Mouse (Mus musculus): ENCODE measurements around the gene Gtpbp3. TPM values are rescaled to one million over a fixed set of nuclear protein-coding genes. Genes with fewer than 3 reads are reported as not detected.

Gtpbp3 gene
- total and polyA plus RNA-seq, 2 experiments from 2014 or later: 12.1 to 58.5 TPM

GRCm38 (mm10) chr8:71495811-71496210, 7.9 kb downstream of the Gtpbp3 start:
- TF ChIP-seq CTCF (IDR thresholded peaks at IDR 0.05; ENCODE audit: low read depth): no peak
- peak overlapping the region; percentile 38 for H3K27ac ChIP-seq
- DNase-seq (ENCODE audit: low spot score): no peak
- no peaks in the 10 kb centered on the region for H3K27me3 ChIP-seq (ENCODE audit: insufficient read depth, low read length)
- no peak overlapping the region for H3K4me2 ChIP-seq (ENCODE audit: low read depth, low read length)
- 86% methylated on average over 5 of the region's 5 CpGs for WGBS
- no peak for ATAC-seq
- H3K36me3 ChIP-seq (ENCODE audit: insufficient read depth, low read length): peaks cover 19% of the 10 kb centered on the region; the same call in 1 of the 2 replicates
- no peak overlapping the region for H3K9ac ChIP-seq (replicated peaks; ENCODE audit: low read length)
- H3K9me3 ChIP-seq (ENCODE audit: low read length): no peaks in the 10 kb centered on the region
- H3K4me1 ChIP-seq (ENCODE audit: insufficient read depth, low read length): no peaks in the 10 kb centered on the region
- H3K4me3 ChIP-seq (ENCODE audit: low read length): no peak overlapping the region

- ATAC-seq: no peak
- Histone ChIP-seq H3K4me1 (ENCODE audit: insufficient read depth, low read length) (no peaks in the 10 kb centered on the region), H3K9me3 (ENCODE audit: low read length) (no peaks in the 10 kb centered on the region), H3K27me3 (ENCODE audit: insufficient read depth, low read length) (no peaks in the 10 kb centered on the region), H3K4me3 (ENCODE audit: low read length) (no peak overlapping the region), H3K4me2 (ENCODE audit: low read depth, low read length) (no peak overlapping the region), H3K36me3 (ENCODE audit: insufficient read depth, low read length) (peaks cover 19% of the 10 kb centered on the region; the same call in 1 of the 2 replicates), H3K27ac (peak overlapping the region; percentile 4; the same call in 1 of the 2 replicates), H3K9ac (replicated peaks; ENCODE audit: low read length) (no peak overlapping the region)
- peak; percentile 39 for DNase-seq (ENCODE audit: low spot score)
- WGBS: 31% methylated on average over 11 of the region's 11 CpGs
- TF ChIP-seq CTCF (IDR thresholded peaks at IDR 0.05; ENCODE audit: low read depth): no peak
Observed at GRCm38 (mm10) chr8:71496481-71496880, 8.6 kb downstream of the Gtpbp3 start.

GRCm38 (mm10) chr8:71497077-71497645, 9.3 kb downstream of the Gtpbp3 start:
- ATAC-seq: no peak
- WGBS: 93% methylated on average over 1 of the region's 1 CpGs
- H3K27ac ChIP-seq: peak overlapping the region; percentile 4; the same call in 1 of the 2 replicates

GRCm38 (mm10) chr8:71497881-71498501, 10.1 kb downstream of the Gtpbp3 start:
- Histone ChIP-seq H3K4me1 (ENCODE audit: insufficient read depth, low read length) (no peaks in the 10 kb centered on the region), H3K4me3 (ENCODE audit: low read length) (no peak overlapping the region), H3K4me2 (ENCODE audit: low read depth, low read length) (no peak overlapping the region), H3K9me3 (ENCODE audit: low read length) (no peaks in the 10 kb centered on the region), H3K36me3 (ENCODE audit: insufficient read depth, low read length) (0 out of 2 replicates have a peak, but pooled peaks cover 6% of the 10 kb centered on the region), H3K27me3 (ENCODE audit: insufficient read depth, low read length) (no peaks in the 10 kb centered on the region), H3K9ac (replicated peaks; ENCODE audit: low read length) (no peak overlapping the region), H3K27ac (no peak overlapping the region)
- no peak for TF ChIP-seq CTCF (IDR thresholded peaks at IDR 0.05; ENCODE audit: low read depth)
- ATAC-seq (no peak), DNase-seq (ENCODE audit: low spot score) (no peak)
- 39% methylated on average over 15 of the region's 15 CpGs for WGBS

More at GRCm38 (mm10) chr8:71497077-71497645, 9.3 kb downstream of the Gtpbp3 start:
- H3K4me2 ChIP-seq (ENCODE audit: low read depth, low read length): no peak overlapping the region
- H3K27me3 ChIP-seq (ENCODE audit: insufficient read depth, low read length): no peaks in the 10 kb centered on the region
- peaks cover 14% of the 10 kb centered on the region; the same call in 1 of the 2 replicates for H3K36me3 ChIP-seq (ENCODE audit: insufficient read depth, low read length)
- no peak for TF ChIP-seq CTCF (IDR thresholded peaks at IDR 0.05; ENCODE audit: low read depth)
- H3K4me3 ChIP-seq (ENCODE audit: low read length): no peak overlapping the region
- no peak for DNase-seq (ENCODE audit: low spot score)
- H3K9ac ChIP-seq (replicated peaks; ENCODE audit: low read length): no peak overlapping the region
- no peaks in the 10 kb centered on the region for H3K9me3 ChIP-seq (ENCODE audit: low read length)
- no peaks in the 10 kb centered on the region for H3K4me1 ChIP-seq (ENCODE audit: insufficient read depth, low read length)

- Histone ChIP-seq H3K4me2 (ENCODE audit: low read depth, low read length) (no peak overlapping the region), H3K4me1 (ENCODE audit: insufficient read depth, low read length) (no peaks in the 10 kb centered on the region), H3K9ac (replicated peaks; ENCODE audit: low read length) (no peak overlapping the region), H3K27me3 (ENCODE audit: insufficient read depth, low read length) (no peaks in the 10 kb centered on the region), H3K27ac (no peak overlapping the region), H3K9me3 (ENCODE audit: low read length) (no peaks in the 10 kb centered on the region), H3K36me3 (ENCODE audit: insufficient read depth, low read length) (0 out of 2 replicates have a peak, but pooled peaks cover 1% of the 10 kb centered on the region), H3K4me3 (ENCODE audit: low read length) (no peak overlapping the region)
- no peak for TF ChIP-seq CTCF (IDR thresholded peaks at IDR 0.05; ENCODE audit: low read depth)
- DNase-seq (ENCODE audit: low spot score) (no peak), ATAC-seq (no peak)
- whole genome bisulfite sequencing: 40% methylated on average over 14 of the region's 16 CpGs
Observed at GRCm38 (mm10) chr8:71498816-71499690, 11.2 kb downstream of the Gtpbp3 start.

GRCm38 (mm10) chr8:71504349-71504748, 16.4 kb downstream of the Gtpbp3 start:
- H3K36me3 ChIP-seq (ENCODE audit: insufficient read depth, low read length): no peaks in the 10 kb centered on the region
- no peak overlapping the region for H3K9ac ChIP-seq (replicated peaks; ENCODE audit: low read length)
- H3K4me1 ChIP-seq (ENCODE audit: insufficient read depth, low read length): 0 out of 2 replicates have a peak, but pooled peaks cover 5% of the 10 kb centered on the region
- H3K27ac ChIP-seq: no peak overlapping the region
- H3K9me3 ChIP-seq (ENCODE audit: low read length): no peaks in the 10 kb centered on the region
- no peak overlapping the region for H3K4me2 ChIP-seq (ENCODE audit: low read depth, low read length)
- no peak for ATAC-seq
- H3K27me3 ChIP-seq (ENCODE audit: insufficient read depth, low read length): peaks cover 24% of the 10 kb centered on the region
- 91% methylated on average over 4 of the region's 4 CpGs for WGBS
- no peak overlapping the region for H3K4me3 ChIP-seq (ENCODE audit: low read length)
- DNase-seq (ENCODE audit: low spot score): no peak
- no peak for TF ChIP-seq CTCF (IDR thresholded peaks at IDR 0.05; ENCODE audit: low read depth)
